8 mouse cellular contexts compared by ENCODE assay signal in the genomic region with DNA sequence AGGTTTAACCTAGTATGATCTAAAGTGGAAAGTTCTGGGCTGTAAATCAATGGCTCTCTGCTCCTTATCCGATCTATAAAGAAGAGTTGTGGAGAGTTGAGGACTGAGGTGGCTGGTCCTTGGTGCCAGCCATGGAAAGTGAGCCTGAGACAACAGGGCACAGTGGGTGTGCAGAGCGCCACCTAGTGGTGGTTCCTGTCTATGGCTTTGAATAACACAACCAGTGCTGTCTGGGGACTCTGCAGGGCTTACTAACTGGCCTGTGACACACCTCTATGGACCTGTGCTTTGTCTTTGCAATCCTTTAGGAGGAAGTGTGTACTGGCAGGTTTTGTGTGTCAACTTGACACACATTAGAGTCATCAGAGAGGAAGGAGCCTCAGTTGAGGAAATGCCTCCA. TPM values are rescaled to one million over a fixed set of nuclear protein-coding genes. Genes with fewer than 3 reads are reported as not detected.
DNase-seq lines count a peak whose midpoint lies in the region; ATAC-seq and TF ChIP-seq lines count a peak whose summit lies in the region.

No protein-coding gene starts in this region.

- no peak overlapping the region for H3K4me3 ChIP-seq in CH12.LX (replicated peaks in 1 of 3; ENCODE audit: low read depth in 2 of 3, low read length in 2 of 3, poor library complexity in 1 of 3)
- H3K4me3 ChIP-seq in lung, embryonic 14.5 days (ENCODE audit: low read depth, low read length) = no peak overlapping the region

- 28% methylated on average over 2 of the region's 2 CpGs for WGBS in lung, embryonic 14.5 days

- H3K36me3 ChIP-seq in CH12.LX (replicated peaks in 1 of 2; ENCODE audit: control insufficient read depth in 1 of 2, insufficient read depth in 1 of 2, low read length in 1 of 2) = no peaks in the 10 kb centered on the region
- H3K36me3 ChIP-seq in lung, embryonic 14.5 days (ENCODE audit: insufficient read depth) = no peaks in the 10 kb centered on the region

- TF ChIP-seq CTCF in CH12.LX (conservative IDR thresholded peaks at IDR 0.05 in 1 of 2, IDR thresholded peaks at IDR 0.05 in 1 of 2; ENCODE audit: low read depth in 2 of 2, low read length in 2 of 2) = peak; percentile 74 to 86
- TF ChIP-seq CTCF in lung, embryonic 14.5 days (IDR thresholded peaks at IDR 0.05; ENCODE audit: low read depth) = peak; percentile 95

- peak; percentile 35 for ATAC-seq in lung, embryonic 14.5 days (ENCODE audit: insufficient read depth)

- H3K9me3 ChIP-seq in CH12.LX (replicated peaks; ENCODE audit: low read length) = peaks cover 5% of the 10 kb centered on the region
- no peaks in the 10 kb centered on the region for H3K9me3 ChIP-seq in lung, embryonic 14.5 days (ENCODE audit: low read depth, low read length)

- H3K79me2 ChIP-seq in CH12.LX (replicated peaks; ENCODE audit: control insufficient read depth, extremely low read depth, insufficient read depth, poor library complexity, severe bottlenecking) = no peaks in the 10 kb centered on the region

- no peak overlapping the region for H3K9ac ChIP-seq in CH12.LX (ENCODE audit: insufficient read depth, low read depth)
- H3K9ac ChIP-seq in lung, embryonic 14.5 days = no peak overlapping the region

- H3K4me2 ChIP-seq in CH12.LX (ENCODE audit: insufficient read depth, low read depth, poor library complexity, severe bottlenecking) = no peak overlapping the region
- H3K4me2 ChIP-seq in lung, embryonic 14.5 days = no peak overlapping the region

- no peaks in the 10 kb centered on the region for H3K27me3 ChIP-seq in CH12.LX (replicated peaks)
- no peaks in the 10 kb centered on the region for H3K27me3 ChIP-seq in lung, embryonic 14.5 days (ENCODE audit: insufficient read depth, low read length)

- peak; percentile 73 for DNase-seq in CH12.LX (ENCODE audit: extremely low read depth)
- peak; percentile 70 for DNase-seq in adrenal gland, adult 2 months
- DNase-seq in embryo, embryonic 10 days (ENCODE audit: low spot score) = peak; percentile 89
- DNase-seq in heart, adult 8-10 months (ENCODE audit: low spot score) = peak; percentile 63
- DNase-seq in kidney, postnatal 4 days = peak; percentile 84 to 87
- peak; percentile 85 for DNase-seq in lung, embryonic 14.5 days
- peak; percentile 73 to 74 for DNase-seq in right cerebral cortex, adult 2 months (ENCODE audit: low spot score in 2 of 2)
- DNase-seq in urinary bladder, postnatal 14 days (ENCODE audit: low spot score) = peak; percentile 81

- H3K4me1 ChIP-seq in CH12.LX (ENCODE audit: control insufficient read depth in 1 of 2, insufficient read depth in 2 of 2) = 0 out of 4 replicates have a peak, but pooled peaks cover 0 to 2% of the 10 kb centered on the region in 2 experiments
- H3K4me1 ChIP-seq in lung, embryonic 14.5 days (ENCODE audit: insufficient read depth) = peaks cover 5% of the 10 kb centered on the region; the same call in 1 of the 2 replicates

- in situ Hi-C loops in CH12.LX (cut with MboI; ENCODE audit: low pct_ligation_motif_present, low pct_unique_long_range_greater_than_20kb, low sequenced_read_pairs) = loop anchor here (10.0 kb wide), 2 partner anchors 124 to 204 kb away; a partner anchor contains a TSS

- TF ChIP-seq RAD21 in CH12.LX (IDR thresholded peaks at IDR 0.05; ENCODE audit: low read depth, low read length) = peak; percentile 57

- TF ChIP-seq POLR2A in CH12.LX (IDR thresholded peaks at IDR 0.05; ENCODE audit: low read depth, low read length) = no peak

- dilution Hi-C loops in CH12.LX (cut with MboI; ENCODE audit: extremely low pct_ligation_motif_present, extremely low pct_unique_long_range_greater_than_20kb, low sequenced_read_pairs) = no loop called here

- no peak for TF ChIP-seq EP300 in CH12.LX (IDR thresholded peaks at IDR 0.05; ENCODE audit: low read length)

- H3K27ac ChIP-seq in CH12.LX (ENCODE audit: insufficient read depth, low read depth) = no peak overlapping the region
- H3K27ac ChIP-seq in lung, embryonic 14.5 days (ENCODE audit: low read depth) = no peak overlapping the region

TF ChIP-seq in CH12.LX, 34 proteins besides CTCF, POLR2A, EP300 and RAD21:
- TF ChIP-seq GABPA (IDR thresholded peaks at IDR 0.05; ENCODE audit: insufficient replicate concordance, low read depth, low read length) = no peak
- no peak for TF ChIP-seq IRF4 (IDR thresholded peaks at IDR 0.05; ENCODE audit: low read depth, low read length)
- peak; percentile 65 for TF ChIP-seq SMC3 (IDR thresholded peaks at IDR 0.05; ENCODE audit: low read depth, low read length)

RNA-seq across cellular contexts. Expression of a gene that starts 19.2 kb away (rescaled TPM):
- total RNA-seq in CH12.LX (2012; rRNA removed) (2.3 and 2.6 TPM in 2 replicates), CH12.LX (2014; rRNA removed) (1.8 and 1.9 TPM in 2 replicates)
- 4.7 and 5.4 TPM in 2 replicates for polyA plus RNA-seq in CH12.LX (2012; ENCODE audit: insufficient read length, low read depth)
- 10 to 100 TPM; 13.3 to 13.9 TPM for total RNA-seq in adrenal gland, adult 2 months (2021)
- 10.8 and 11.3 TPM in 2 replicates for polyA plus RNA-seq in adrenal gland, adult 2 months (2012; rRNA removed)
- total RNA-seq in heart, adult 8-10 months (2022) = 10 to 100 TPM in 1 of 4 experiments, 1 to 10 TPM in 3; 8.9 to 10.3 (median 9.2) TPM
- 22.4 and 24.2 TPM in 2 replicates for polyA plus RNA-seq in lung, embryonic 14.5 days (2014; fragmentation: Nextera tagmentation; extraction: Ambion mirVana)

RNA-seq across cellular contexts. Expression of a gene that starts 27.2 kb away (rescaled TPM):
- total RNA-seq in CH12.LX (2012; rRNA removed) = 0.13 and 0.17 TPM in 2 replicates
- total RNA-seq in CH12.LX (2014; rRNA removed) = 0.34 and 0.45 TPM in 2 replicates
- polyA plus RNA-seq in CH12.LX (2012; ENCODE audit: insufficient read length, low read depth) = 0.83 and 1.0 TPM in 2 replicates
- total RNA-seq in adrenal gland, adult 2 months (2021) = under 1 TPM; 0.14 to 0.66 TPM
- not detected in 2 replicates for polyA plus RNA-seq in adrenal gland, adult 2 months (2012; rRNA removed)
- total RNA-seq in heart, adult 8-10 months (2022) = under 1 TPM in 3 of 4 experiments, not detected in 1; 0.19 to 0.22 (median 0.19) TPM
- polyA plus RNA-seq in lung, embryonic 14.5 days (2014; fragmentation: Nextera tagmentation; extraction: Ambion mirVana) = 5.4 and 7.5 TPM in 2 replicates
